9 mouse cellular contexts compared by ENCODE assay signal in genomic region chr7:65527071-65528007, GRCm38 (mm10). TPM values are rescaled to one million over a fixed set of nuclear protein-coding genes. Genes with fewer than 3 reads are reported as not detected.
DNase-seq lines count a peak whose midpoint lies in the region; ATAC-seq and TF ChIP-seq lines count a peak whose summit lies in the region.
"Had no signal": no experiment of that assay in that cellular context is flagged by ENCODE, and none has a peak within 500 bp of the region (broad histone marks: within the 10 kb centered on the region; RNA-seq: fewer than 3 reads in every experiment).

Gene Tjp1, minus strand, starts transcription at chr7:65527781.

- no peaks in the 10 kb centered on the region; the same call in 1 of the 2 replicates for H3K4me1 ChIP-seq in forebrain, embryonic 11.5 days (replicated peaks; ENCODE audit: control insufficient read depth, insufficient read depth, low read length)
- H3K4me1 ChIP-seq in heart, embryonic 15.5 days (replicated peaks) = peaks cover 13% of the 10 kb centered on the region
- peaks cover 14% of the 10 kb centered on the region for H3K4me1 ChIP-seq in midbrain, embryonic 10.5 days
- H3K4me1 ChIP-seq in stomach, postnatal 0 days (replicated peaks; ENCODE audit: control insufficient read depth, insufficient read depth) = no peaks in the 10 kb centered on the region

- no peaks in the 10 kb centered on the region for H3K36me3 ChIP-seq in forebrain, embryonic 11.5 days (ENCODE audit: control insufficient read depth, insufficient read depth, low read length)
- H3K36me3 ChIP-seq in heart, embryonic 15.5 days = no peaks in the 10 kb centered on the region
- H3K36me3 ChIP-seq in midbrain, embryonic 10.5 days = no peaks in the 10 kb centered on the region
- no peaks in the 10 kb centered on the region for H3K36me3 ChIP-seq in stomach, postnatal 0 days (ENCODE audit: control insufficient read depth, insufficient read depth, low read length)

- TF ChIP-seq EP300 in stomach, postnatal 0 days (optimal IDR thresholded peaks at IDR 0.05) = no peak

- H3K4me2 ChIP-seq in forebrain, embryonic 11.5 days (ENCODE audit: low read depth, low read length, severe bottlenecking) = peak within 1 kb of the TSS; percentile 89
- H3K4me2 ChIP-seq in heart, embryonic 15.5 days = peak within 1 kb of the TSS; percentile 100
- peak within 1 kb of the TSS; percentile 90 for H3K4me2 ChIP-seq in stomach, postnatal 0 days (replicated peaks; ENCODE audit: low read depth)

- in situ Hi-C loops in Patski (cut with MboI; ENCODE audit: low pct_unique_long_range_greater_than_20kb) = no loop called here

- peak within 1 kb of the TSS; percentile 66 for H3K4me3 ChIP-seq in forebrain, embryonic 11.5 days (ENCODE audit: low read depth, low read length)
- peak within 1 kb of the TSS; percentile 67 for H3K4me3 ChIP-seq in heart, embryonic 15.5 days
- peak within 1 kb of the TSS; percentile 77 for H3K4me3 ChIP-seq in midbrain, embryonic 10.5 days
- peak within 1 kb of the TSS; percentile 51 for H3K4me3 ChIP-seq in stomach, postnatal 0 days (ENCODE audit: low read depth, low read length)
- H3K4me3 ChIP-seq: erythroblast, embryonic 14.5 days had no signal

- peak within 1 kb of the TSS; percentile 61 for H3K9ac ChIP-seq in forebrain, embryonic 11.5 days (ENCODE audit: low read length)
- H3K9ac ChIP-seq in heart, embryonic 15.5 days = peak within 1 kb of the TSS; percentile 57
- H3K9ac ChIP-seq in stomach, postnatal 0 days (ENCODE audit: low read length) = peak within 1 kb of the TSS; percentile 35; the same call in 1 of the 2 replicates

- CTCF ChIA-PET in Patski (lab: Charles Lee) = no interaction called here

- peaks cover 6% of the 10 kb centered on the region for H3K27me3 ChIP-seq in Patski
- peaks cover 11% of the 10 kb centered on the region for H3K27me3 ChIP-seq in forebrain, embryonic 11.5 days (ENCODE audit: control insufficient read depth, insufficient read depth, low read length)
- H3K27me3 ChIP-seq in heart, embryonic 15.5 days = peaks cover 57% of the 10 kb centered on the region
- peaks cover 93% of the 10 kb centered on the region for H3K27me3 ChIP-seq in midbrain, embryonic 10.5 days (ENCODE audit: low read depth, poor library complexity, severe bottlenecking)
- H3K27me3 ChIP-seq in stomach, postnatal 0 days (ENCODE audit: control insufficient read depth, insufficient read depth, low read length) = no peaks in the 10 kb centered on the region

- no peaks in the 10 kb centered on the region for H3K9me3 ChIP-seq in forebrain, embryonic 11.5 days (ENCODE audit: control insufficient read depth, low read length)
- H3K9me3 ChIP-seq in heart, embryonic 15.5 days (replicated peaks) = no peaks in the 10 kb centered on the region
- no peaks in the 10 kb centered on the region; the same call in 1 of the 2 replicates for H3K9me3 ChIP-seq in midbrain, embryonic 10.5 days (replicated peaks)
- no peaks in the 10 kb centered on the region for H3K9me3 ChIP-seq in stomach, postnatal 0 days (ENCODE audit: control insufficient read depth, low read length)

- TF ChIP-seq CTCF in Patski (IDR thresholded peaks at IDR 0.05) = no peak
- TF ChIP-seq CTCF in stomach, postnatal 0 days (IDR thresholded peaks at IDR 0.05; ENCODE audit: low read depth) = no peak

- under 1% methylated on average over 112 of the region's 115 CpGs for WGBS in forebrain, embryonic 11.5 days
- WGBS in heart, embryonic 15.5 days = under 1% methylated on average over 102 of the region's 115 CpGs
- 3% methylated on average over 108 of the region's 115 CpGs for WGBS in midbrain, embryonic 10.5 days
- WGBS in stomach, postnatal 0 days = under 1% methylated on average over 74 of the region's 115 CpGs

- POLR2A ChIA-PET in Patski (lab: Charles Lee) = no interaction called here

- no peak for DNase-seq in Patski (ENCODE audit: low read depth, low spot score)
- peak; percentile 82 for DNase-seq in brain, adult 2 months (ENCODE audit: low read depth, low spot score)
- DNase-seq in forebrain, embryonic 11.5 days (ENCODE audit: low spot score) = peak; percentile 81
- DNase-seq in layer of hippocampus, postnatal 36 days = peak; percentile 60 to 69
- DNase-seq in midbrain, embryonic 10.5 days (ENCODE audit: low spot score) = peak; percentile 62
- DNase-seq in stomach, postnatal 0 days (ENCODE audit: low spot score) = peak; percentile 33
- no peak for DNase-seq in ovary, adult 18-20 months (ENCODE audit: low spot score)

- H3K27ac ChIP-seq in forebrain, embryonic 11.5 days (ENCODE audit: low read depth, low read length) = no peak within 1 kb of the TSS
- no peak within 1 kb of the TSS for H3K27ac ChIP-seq in heart, embryonic 15.5 days
- peak within 1 kb of the TSS; percentile 70 for H3K27ac ChIP-seq in midbrain, embryonic 10.5 days (replicated peaks)
- no peak within 1 kb of the TSS for H3K27ac ChIP-seq in stomach, postnatal 0 days (replicated peaks)

- ATAC-seq in Patski = no peak
- ATAC-seq in forebrain, embryonic 11.5 days (replicated peaks; ENCODE audit: low FRiP score) = peak; percentile 78
- ATAC-seq in heart, embryonic 15.5 days (replicated peaks; ENCODE audit: insufficient number of reproducible peaks, insufficient read depth, low FRiP score, low read depth) = no peak
- ATAC-seq in stomach, postnatal 0 days (ENCODE audit: low FRiP score, low TSS enrichment) = peak; percentile 38; the same call in 1 of the 2 replicates

RNA-seq across cellular contexts. Expression of gene Tjp1, which starts in this region (rescaled TPM):
- 67.3 TPM for polyA plus RNA-seq in Patski (2021)
- polyA plus RNA-seq in forebrain, embryonic 11.5 days (2014; fragmentation: Nextera tagmentation; extraction: Ambion mirVana) = 28.3 and 30.3 TPM in 2 replicates
- polyA plus RNA-seq in heart, embryonic 15.5 days (2015; fragmentation: Nextera tagmentation; extraction: Ambion mirVana) = 21.0 and 24.4 TPM in 2 replicates
- total RNA-seq in layer of hippocampus, postnatal 36 days (2021) = 100 to 1,000 TPM; 137 to 166 TPM
- polyA plus RNA-seq in midbrain, embryonic 10.5 days (2016; fragmentation: Nextera tagmentation; extraction: Ambion mirVana) = 21.7 and 25.0 TPM in 2 replicates
- polyA plus RNA-seq in stomach, postnatal 0 days (2015; fragmentation: Nextera tagmentation; extraction: Ambion mirVana) = 12.6 and 13.0 TPM in 2 replicates

Comparison
In these comparisons a context has a peak if more than half of its experiments do, and no peak if none do; other contexts are left out.
1. ATAC-seq: peak in forebrain, embryonic 11.5 days (single experiment) and stomach, postnatal 0 days (single experiment); none in Patski (single experiment) and heart, embryonic 15.5 days (single experiment).
2. DNase-seq: peak in brain, adult 2 months (single experiment), forebrain, embryonic 11.5 days (single experiment), layer of hippocampus, postnatal 36 days (2 of 2), midbrain, embryonic 10.5 days (single experiment) and stomach, postnatal 0 days (single experiment); none in Patski (single experiment) and ovary, adult 18-20 months (single experiment).
3. Peak in every context shown above with its lines, with median percentiles within 50 percentile points of each other: H3K4me2 ChIP-seq, H3K4me3 ChIP-seq and H3K9ac ChIP-seq.